Mouse (Mus musculus) E14TG2a.4 (cell line): ENCODE results near the gene March6.
A peak's percentile ranks its signal among the peaks of the same experiment; 100 is the strongest.

ENCODE experiments used
- H3K27me3 ChIP-seq: 2 replicates; pipeline ENCODE4 v1.6.1; 2014; ENCODE audit warnings: low read length, control low read depth; ENCODE audit not compliant: insufficient read depth
- H3K36me3 ChIP-seq: 2 replicates; pipeline ENCODE4 v1.6.1; 2014; ENCODE audit warnings: low read length, control low read depth; ENCODE audit not compliant: insufficient read depth
- H3K4me1 ChIP-seq: replicated peaks from 2 replicates; pipeline ENCODE4 v1.6.1; 2014; ENCODE audit warnings: low read depth, low read length, control low read depth
- H3K4me3 ChIP-seq: replicated peaks from 2 replicates; pipeline ENCODE4 v1.5.1; 2014; ENCODE audit warnings: mild to moderate bottlenecking, low read length
- H3K9me3 ChIP-seq: 2 replicates; pipeline ENCODE4 v1.6.1; 2014; ENCODE audit warnings: low read length, control low read depth
- CTCF ChIP-seq: conservative IDR thresholded peaks from 2 replicates; pipeline ENCODE4 v1.5.1; 2014; ENCODE audit warnings: low read length
- NANOG ChIP-seq: IDR thresholded peaks from 2 replicates; pipeline ENCODE4 v1.6.1; 2014; ENCODE audit warnings: borderline replicate concordance, low read length, mixed read lengths
- POU5F1 ChIP-seq: IDR thresholded peaks from 2 replicates; pipeline ENCODE4 v1.6.1; 2014; ENCODE audit warnings: low read length, borderline replicate concordance

Gene March6

GRCm38 (mm10) chr15:31538346-31538745, 7.5 kb upstream of the March6 start:
- Histone ChIP-seq H3K27me3 (no peaks in the 10 kb centered on the region), H3K4me1 (peaks cover 39% of the 10 kb centered on the region), H3K36me3 (peaks cover 6% of the 10 kb centered on the region), H3K4me3 (no peak overlapping the region), H3K9me3 (peaks cover 54% of the 10 kb centered on the region)
- TF ChIP-seq POU5F1: no peak
- TF ChIP-seq CTCF: no peak
- TF ChIP-seq NANOG: no peak

DNA sequence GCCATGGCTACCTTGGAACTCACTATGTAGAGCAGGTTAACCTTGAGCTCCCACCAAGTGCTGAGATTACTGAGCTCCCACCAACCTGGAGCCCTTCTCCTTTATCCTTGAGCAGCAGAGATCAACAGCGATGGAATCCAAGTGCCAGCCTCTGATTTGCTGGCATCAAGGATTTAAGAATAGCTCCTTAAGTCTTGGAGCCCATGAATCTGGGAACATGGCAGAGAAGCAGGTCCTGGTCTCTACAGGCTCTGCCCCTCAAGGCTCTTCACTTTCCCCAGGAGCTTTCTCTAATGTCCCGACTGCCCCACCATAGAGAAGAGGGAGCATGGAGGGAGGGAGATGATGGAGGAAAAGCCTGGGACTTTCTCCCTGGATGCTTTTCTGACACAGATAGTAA, 6.9 kb upstream of the March6 start:
- Histone ChIP-seq H3K27me3 (no peaks in the 10 kb centered on the region), H3K9me3 (peaks cover 54% of the 10 kb centered on the region), H3K4me1 (peaks cover 37% of the 10 kb centered on the region), H3K4me3 (peak overlapping the region; percentile 14; the same call in 1 of the 2 replicates), H3K36me3 (peaks cover 13% of the 10 kb centered on the region)
- TF ChIP-seq NANOG (no peak), CTCF (no peak), POU5F1 (no peak)

DNA sequence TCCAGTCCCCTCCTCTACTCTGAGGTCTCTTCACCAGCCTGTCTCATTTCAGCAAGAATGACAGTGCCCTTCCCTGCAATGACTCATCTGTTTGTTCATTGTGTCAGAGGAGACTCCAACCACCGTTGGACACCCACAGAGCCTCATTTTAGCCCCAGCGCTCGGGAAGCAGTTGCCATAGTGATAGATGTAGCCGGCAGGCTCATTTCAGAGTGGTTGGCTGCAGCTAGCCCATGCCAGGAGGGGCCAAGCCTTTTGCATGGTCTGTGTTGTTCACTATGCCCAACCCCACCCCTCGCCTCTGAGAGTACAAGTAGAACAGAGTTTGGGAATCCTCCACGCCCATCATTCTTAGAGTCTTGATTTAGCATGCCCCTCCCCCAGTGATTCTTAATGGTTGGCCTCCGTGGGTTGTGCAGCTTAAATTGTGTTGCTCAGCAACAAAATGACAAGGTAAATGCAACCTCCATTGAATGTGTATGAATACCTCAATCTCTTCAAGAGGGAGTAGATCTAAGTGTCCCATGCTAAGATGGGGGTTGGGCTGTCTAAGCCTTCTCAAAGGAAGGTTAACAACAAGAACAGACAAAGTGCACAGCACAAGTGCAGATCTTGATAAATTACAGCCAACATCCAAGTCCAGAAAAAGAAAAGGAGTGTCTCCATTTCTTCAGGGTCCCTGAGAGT, 5.3 kb upstream of the March6 start:
- no peak for TF ChIP-seq CTCF
- TF ChIP-seq POU5F1: no peak
- no peak for TF ChIP-seq NANOG
- Histone ChIP-seq H3K36me3 (peaks cover 16% of the 10 kb centered on the region), H3K27me3 (no peaks in the 10 kb centered on the region), H3K4me1 (peaks cover 36% of the 10 kb centered on the region), H3K4me3 (no peak overlapping the region), H3K9me3 (peaks cover 54% of the 10 kb centered on the region)

- no peak for TF ChIP-seq NANOG
- TF ChIP-seq POU5F1: no peak
- TF ChIP-seq CTCF: no peak
- H3K4me1 ChIP-seq: peaks cover 30% of the 10 kb centered on the region
- no peak overlapping the region for H3K4me3 ChIP-seq
- no peaks in the 10 kb centered on the region for H3K27me3 ChIP-seq
- H3K9me3 ChIP-seq: peaks cover 46% of the 10 kb centered on the region
- H3K36me3 ChIP-seq: peaks cover 16% of the 10 kb centered on the region
Measured at GRCm38 (mm10) chr15:31535259-31535855, 4.5 kb upstream of the March6 start.

- H3K27me3 ChIP-seq: no peaks in the 10 kb centered on the region
- H3K36me3 ChIP-seq: peaks cover 16% of the 10 kb centered on the region
- H3K9me3 ChIP-seq: peaks cover 38% of the 10 kb centered on the region
- H3K4me1 ChIP-seq: peaks cover 34% of the 10 kb centered on the region
- TF ChIP-seq NANOG (no peak), POU5F1 (no peak), CTCF (no peak)
- no peak overlapping the region for H3K4me3 ChIP-seq
Measured at GRCm38 (mm10) chr15:31534421-31535258, 3.8 kb upstream of the March6 start.

- peaks cover 43% of the 10 kb centered on the region for H3K4me1 ChIP-seq
- peaks cover 16% of the 10 kb centered on the region for H3K36me3 ChIP-seq
- peaks cover 27% of the 10 kb centered on the region for H3K9me3 ChIP-seq
- H3K27me3 ChIP-seq: no peaks in the 10 kb centered on the region
- no peak overlapping the region for H3K4me3 ChIP-seq
- TF ChIP-seq NANOG (no peak), CTCF (no peak), POU5F1 (no peak)
Measured at GRCm38 (mm10) chr15:31533529-31533928, 2.7 kb upstream of the March6 start.

DNA sequence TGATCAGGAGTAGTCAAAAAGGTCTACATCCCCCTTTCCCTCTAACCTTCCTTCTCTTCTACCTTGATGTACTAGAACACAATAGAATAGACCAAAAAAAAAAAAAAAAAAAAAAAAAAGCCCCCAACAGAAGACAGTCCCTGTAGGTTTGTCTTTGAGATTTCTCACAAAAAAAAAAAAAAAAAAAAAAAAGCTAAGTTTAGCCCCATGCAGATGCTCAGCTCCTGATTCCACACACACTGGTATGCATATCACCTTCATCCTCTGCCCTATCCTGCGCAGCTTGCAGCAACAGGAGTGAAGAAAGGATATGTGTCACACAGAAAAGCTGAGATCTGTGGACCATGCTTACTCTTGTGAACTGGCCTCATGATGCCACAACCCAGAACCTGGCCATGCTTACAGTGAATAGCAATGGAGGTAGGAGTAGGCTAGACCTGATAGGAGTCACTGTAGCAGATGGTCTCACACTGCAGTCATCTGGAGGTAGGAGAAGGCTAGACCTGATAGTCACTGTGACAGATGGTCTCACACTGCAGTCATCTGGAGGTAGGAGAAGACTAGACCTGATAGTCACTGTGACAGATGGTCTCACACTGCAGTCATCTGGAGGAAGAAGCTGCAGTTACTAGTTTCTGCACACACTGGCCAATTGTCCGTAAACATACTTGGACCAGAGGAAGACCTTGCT, 1.6 kb upstream of the March6 start:
- Histone ChIP-seq H3K9me3 (peaks cover 17% of the 10 kb centered on the region), H3K36me3 (peaks cover 12% of the 10 kb centered on the region), H3K4me3 (peak overlapping the region; percentile 90; the same call in 1 of the 2 replicates), H3K4me1 (peaks cover 43% of the 10 kb centered on the region), H3K27me3 (no peaks in the 10 kb centered on the region)
- TF ChIP-seq NANOG (no peak), CTCF (no peak), POU5F1 (no peak)
